Mouse (Mus musculus) megakaryocyte, embryonic 14.5 days (primary cell): Measurements from ENCODE around the gene Fbxw8.

Source experiments
- FLI1 ChIP-seq: IDR thresholded peaks from 2 replicates; pipeline ENCODE4 v1.6.1; 2012; ENCODE audit warnings: low read length, inconsistent platforms, mixed read lengths
- GATA1 ChIP-seq: IDR thresholded peaks from 3 replicates; pipeline ENCODE4 v1.6.1; 2012; ENCODE audit warnings: mixed read lengths, low read length, inconsistent platforms, borderline replicate concordance

GRCm38 (mm10) chr5:118089102-118089501, 66.2 kb downstream of the Fbxw8 start:
- no peak for TF ChIP-seq GATA1
- TF ChIP-seq FLI1 = no peak
